8 mouse cellular contexts compared by ENCODE assay signal in the genomic region with DNA sequence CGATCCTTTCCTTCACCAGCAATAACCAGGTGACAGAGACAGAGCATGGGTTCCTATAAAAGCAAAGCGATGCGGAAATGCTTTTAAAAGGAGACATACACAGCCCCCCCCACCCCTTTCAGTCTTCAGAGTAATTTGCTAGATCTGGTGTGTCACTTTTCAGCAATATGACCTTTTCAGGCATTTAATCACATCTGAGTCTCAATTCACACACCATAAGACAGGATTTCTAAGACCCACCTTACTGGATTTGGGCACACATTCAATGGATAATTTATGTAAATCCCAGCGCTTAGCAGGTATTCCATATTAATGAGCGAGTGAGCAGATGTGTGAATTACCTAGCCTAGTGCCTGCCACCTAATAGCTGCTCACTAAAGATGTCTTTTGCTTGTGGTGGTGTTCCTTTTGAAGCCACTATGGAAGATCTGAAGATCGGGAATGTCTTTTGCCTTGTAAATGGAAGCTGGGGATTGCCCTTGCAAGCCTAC.
DNase-seq lines count a peak whose midpoint lies in the region; ATAC-seq lines count a peak whose summit lies in the region.

No protein-coding gene starts in this region.

- no peaks in the 10 kb centered on the region for H3K36me3 ChIP-seq in kidney, embryonic 16.5 days (ENCODE audit: insufficient read depth, low read length)
- no peaks in the 10 kb centered on the region for H3K36me3 ChIP-seq in forebrain, embryonic 10.5 days (replicated peaks)
- no peaks in the 10 kb centered on the region for H3K36me3 ChIP-seq in hindbrain, embryonic 15.5 days
- no peaks in the 10 kb centered on the region for H3K36me3 ChIP-seq in midbrain, embryonic 14.5 days (ENCODE audit: control insufficient read depth, insufficient read depth, low read length)

- H3K4me3 ChIP-seq in kidney, embryonic 16.5 days (ENCODE audit: low read length): no peak overlapping the region
- peak overlapping the region; percentile 28; the same call in 1 of the 2 replicates for H3K4me3 ChIP-seq in forebrain, embryonic 10.5 days
- H3K4me3 ChIP-seq in hindbrain, embryonic 15.5 days: peak overlapping the region; percentile 8; the same call in 1 of the 2 replicates
- no peak overlapping the region for H3K4me3 ChIP-seq in midbrain, embryonic 14.5 days (replicated peaks; ENCODE audit: low read depth, low read length)

- ATAC-seq in kidney, embryonic 16.5 days (ENCODE audit: low FRiP score, low TSS enrichment): no peak
- ATAC-seq in hindbrain, embryonic 15.5 days (ENCODE audit: low FRiP score, low read depth): peak; percentile 11; the same call in 1 of the 2 replicates
- peak; percentile 77; the same call in 1 of the 2 replicates for ATAC-seq in midbrain, embryonic 14.5 days (ENCODE audit: low FRiP score, low TSS enrichment)

- 27% methylated on average over 6 of the region's 6 CpGs for WGBS in kidney, embryonic 16.5 days
- 20% methylated on average over 6 of the region's 6 CpGs for WGBS in forebrain, embryonic 10.5 days
- WGBS in hindbrain, embryonic 15.5 days: 17% methylated on average over 6 of the region's 6 CpGs
- WGBS in midbrain, embryonic 14.5 days: 8% methylated on average over 6 of the region's 6 CpGs

- no peak for DNase-seq in kidney, postnatal 14 days
- no peak for DNase-seq in forebrain, embryonic 10.5 days (ENCODE audit: extremely low spot score, low spot score)
- peak; percentile 69 for DNase-seq in midbrain, embryonic 14.5 days
- no peak for DNase-seq in cerebellum, adult 8-10 months
- no peak for DNase-seq in ovary, postnatal 14 days (ENCODE audit: low spot score)
- no peak for DNase-seq in frontal cortex, postnatal 14 days (ENCODE audit: low spot score in 2 of 2)

- peaks cover 4% of the 10 kb centered on the region; the same call in 1 of the 2 replicates for H3K9me3 ChIP-seq in kidney, embryonic 16.5 days (ENCODE audit: low read length)
- H3K9me3 ChIP-seq in forebrain, embryonic 10.5 days: peaks cover 4% of the 10 kb centered on the region; the same call in 1 of the 2 replicates
- H3K9me3 ChIP-seq in hindbrain, embryonic 15.5 days: no peaks in the 10 kb centered on the region
- no peaks in the 10 kb centered on the region for H3K9me3 ChIP-seq in midbrain, embryonic 14.5 days (ENCODE audit: control insufficient read depth, low read length)

- H3K27ac ChIP-seq in kidney, embryonic 16.5 days (ENCODE audit: low read length): no peak overlapping the region
- H3K27ac ChIP-seq in forebrain, embryonic 10.5 days: no peak overlapping the region; the same call in 1 of the 2 replicates
- peak overlapping the region; percentile 69 for H3K27ac ChIP-seq in hindbrain, embryonic 15.5 days (replicated peaks)
- H3K27ac ChIP-seq in midbrain, embryonic 14.5 days (replicated peaks; ENCODE audit: low read depth, low read length): peak overlapping the region; percentile 71

- no peak overlapping the region for H3K9ac ChIP-seq in kidney, embryonic 16.5 days (replicated peaks; ENCODE audit: low read length)
- no peak overlapping the region; the same call in 1 of the 2 replicates for H3K9ac ChIP-seq in hindbrain, embryonic 15.5 days
- no peak overlapping the region for H3K9ac ChIP-seq in midbrain, embryonic 14.5 days (replicated peaks; ENCODE audit: low read length)

- H3K4me2 ChIP-seq in kidney, embryonic 16.5 days (replicated peaks; ENCODE audit: low read depth, low read length): peak overlapping the region; percentile 29; the same call in 1 of the 2 replicates
- H3K4me2 ChIP-seq in hindbrain, embryonic 15.5 days: peak overlapping the region; percentile 43
- H3K4me2 ChIP-seq in midbrain, embryonic 14.5 days (ENCODE audit: low read length): peak overlapping the region; percentile 52

- no peaks in the 10 kb centered on the region for H3K27me3 ChIP-seq in kidney, embryonic 16.5 days (ENCODE audit: insufficient read depth, low read length)
- H3K27me3 ChIP-seq in forebrain, embryonic 10.5 days (ENCODE audit: poor library complexity, severe bottlenecking): 0 out of 2 replicates have a peak, but pooled peaks cover 3% of the 10 kb centered on the region
- H3K27me3 ChIP-seq in hindbrain, embryonic 15.5 days: no peaks in the 10 kb centered on the region
- no peaks in the 10 kb centered on the region for H3K27me3 ChIP-seq in midbrain, embryonic 14.5 days (ENCODE audit: control insufficient read depth, insufficient read depth, low read length)

- 0 out of 2 replicates have a peak, but pooled peaks cover 10% of the 10 kb centered on the region for H3K4me1 ChIP-seq in kidney, embryonic 16.5 days (ENCODE audit: insufficient read depth, low read length)
- peaks cover 15% of the 10 kb centered on the region for H3K4me1 ChIP-seq in forebrain, embryonic 10.5 days
- peaks cover 29% of the 10 kb centered on the region for H3K4me1 ChIP-seq in hindbrain, embryonic 15.5 days (replicated peaks)
- H3K4me1 ChIP-seq in midbrain, embryonic 14.5 days (ENCODE audit: control insufficient read depth, insufficient read depth, low read length): peaks cover 18% of the 10 kb centered on the region

Comparison
In these comparisons a context has a peak if more than half of its experiments do, and no peak if none do; other contexts are left out.
1. H3K27ac ChIP-seq: peak in hindbrain, embryonic 15.5 days (single experiment) and midbrain, embryonic 14.5 days (single experiment); none in kidney, embryonic 16.5 days (single experiment) and forebrain, embryonic 10.5 days (single experiment).
2. H3K4me3 ChIP-seq: peak in forebrain, embryonic 10.5 days (single experiment) and hindbrain, embryonic 15.5 days (single experiment); none in kidney, embryonic 16.5 days (single experiment) and midbrain, embryonic 14.5 days (single experiment).
3. Peak in every context shown above with its lines, with median percentiles within 50 percentile points of each other: H3K4me2 ChIP-seq.